Mouse (Mus musculus) spleen, adult 2 months (tissue): ENCODE results near the gene Ptprn2.

Source experiments
- CTCF ChIP-seq: fragments of 200-500 bp; IDR thresholded peaks from 2 replicates; pipeline ENCODE4 v1.5.1; 2011; ENCODE audit warnings: mild to moderate bottlenecking, inconsistent platforms; ENCODE audit not compliant: insufficient read depth, insufficient read length, insufficient replicate concordance; ENCODE audit errors: extremely low read depth
- POLR2A ChIP-seq: fragments of 200-500 bp; IDR thresholded peaks from 2 replicates; pipeline ENCODE4 v1.6.1; 2011; ENCODE audit warnings: low read depth, low read length, inconsistent platforms

DNA sequence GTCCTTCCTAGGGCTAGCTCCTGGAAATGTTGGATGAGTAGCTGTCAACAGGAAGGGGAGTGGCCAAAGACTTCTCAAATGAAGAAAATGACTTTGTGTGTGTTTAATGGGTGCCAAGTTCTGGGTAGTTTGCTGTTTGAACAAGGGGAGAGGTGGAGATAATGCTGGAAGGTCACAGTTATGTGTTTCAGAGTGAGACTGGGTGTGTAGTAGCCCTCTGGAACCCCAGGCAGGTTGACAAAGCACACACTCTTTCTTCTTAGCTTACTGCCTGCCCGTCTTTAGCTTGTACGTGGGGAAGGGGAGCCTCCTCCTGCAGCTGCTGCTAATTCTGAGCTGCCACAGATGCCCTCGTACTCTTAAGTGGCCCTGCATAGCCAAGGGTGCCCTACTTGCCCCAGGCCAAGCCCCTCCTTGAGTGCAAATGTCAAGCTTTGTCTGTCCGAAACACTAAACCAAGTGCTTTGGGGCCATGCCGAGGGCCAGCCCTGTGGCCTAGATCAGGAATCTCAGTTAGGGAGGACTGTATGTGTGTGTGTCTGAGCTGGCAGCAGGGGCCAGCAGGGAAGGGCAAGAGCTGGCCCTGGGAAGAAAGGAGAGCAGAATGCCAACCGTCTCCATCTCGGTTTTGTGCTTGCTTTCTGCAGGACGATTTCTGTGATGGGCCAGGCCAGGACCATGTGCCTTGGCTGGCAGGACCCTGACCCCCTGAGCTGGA is 95.5 kb downstream of the Ptprn2 start:
- TF ChIP-seq POLR2A (no peak), CTCF (no peak)
